Mouse (Mus musculus) heart, postnatal 0 days (tissue): ENCODE measurements around the gene Eif4a1. TPM values are rescaled to one million over a fixed set of nuclear protein-coding genes. Genes with fewer than 3 reads are reported as not detected.

Experiments
- ATAC-seq: fragments of 200-750 bp; cut with Nextera tagmentation; 2 replicates; pipeline ENCODE4 v1.8.0; 2017; ENCODE audit warnings: low read depth, moderate number of reproducible peaks, moderate library complexity; ENCODE audit not compliant: insufficient read depth
- DNase-seq: peaks from one replicate; pipeline ENCODE4 v3.0.0-alpha.2; 2016; ENCODE audit warnings: low spot score
- H3K27ac ChIP-seq: fragments of 300-500 bp; sonication (generic); 2 replicates; pipeline ENCODE4 v1.5.1; 2014; ENCODE audit warnings: low read depth, mild to moderate bottlenecking
- H3K27me3 ChIP-seq: fragments of 300-500 bp; sonication (generic); 2 replicates; pipeline ENCODE4 v1.6.1; 2014; ENCODE audit warnings: low read length, mixed read lengths; ENCODE audit not compliant: control insufficient read depth, insufficient read depth
- H3K36me3 ChIP-seq: fragments of 300-500 bp; sonication (generic); replicated peaks from 2 replicates; pipeline ENCODE4 v1.6.1; 2014; ENCODE audit warnings: low read length, mixed read lengths; ENCODE audit not compliant: control insufficient read depth, insufficient read depth
- H3K4me1 ChIP-seq: fragments of 300-500 bp; sonication (generic); 2 replicates; pipeline ENCODE4 v1.6.1; 2014; ENCODE audit warnings: antibody characterized with exemption; ENCODE audit not compliant: control insufficient read depth, insufficient read depth
- H3K4me2 ChIP-seq: fragments of 300-500 bp; sonication (generic); 2 replicates; pipeline ENCODE4 v1.6.1; 2014; ENCODE audit warnings: low read depth, mild to moderate bottlenecking, low read length, moderate library complexity
- H3K4me3 ChIP-seq: fragments of 300-500 bp; sonication (generic); 2 replicates; pipeline ENCODE4 v1.5.1; 2014; ENCODE audit warnings: low read depth, low read length
- H3K9ac ChIP-seq: fragments of 300-500 bp; sonication (generic); replicated peaks from 2 replicates; pipeline ENCODE4 v1.6.1; 2014; ENCODE audit warnings: low read depth, low read length, mixed read lengths
- H3K9me3 ChIP-seq: fragments of 300-500 bp; sonication (generic); replicated peaks from 2 replicates; pipeline ENCODE4 v1.6.1; 2016; ENCODE audit warnings: low read length; ENCODE audit not compliant: control insufficient read depth
- CTCF ChIP-seq: IDR thresholded peaks from 2 replicates; pipeline ENCODE4 v1.5.1; 2016; ENCODE audit warnings: antibody characterized with exemption, control low read depth, low read depth
- EP300 ChIP-seq: IDR thresholded peaks from 2 replicates; pipeline ENCODE4 v1.6.1; 2016; ENCODE audit warnings: antibody characterized with exemption, low read depth
- WGBS: fragments of 180-500 bp; shearing (Covaris S2); extraction: QIAGEN DNeasy Blood & Tissue Kit; methylation state at CpG from one replicate; pipeline ENCODE4 v1.1.7; 2014; 5-methylcytosine and 5-hydroxymethylcytosine counted together
- polyA plus RNA-seq: library from polyadenylated mRNA; unstranded; fragments of >200 nt; fragmentation: Nextera tagmentation; extraction: Ambion mirVana; gene quantifications from 2 replicates; pipeline ENCODE4 v1.2.1, GENCODE M21; 2015
- total RNA-seq: library from RNA; depleted of rRNA; stranded (reverse); fragments of >200 nt; gene quantifications from 2 replicates; pipeline ENCODE4 v1.2.3, GENCODE M21; 2014; ENCODE audit warnings: low replicate concordance

Gene Eif4a1
- total and polyA plus RNA-seq, 2 experiments from 2014 or later: 289 to 573 TPM

- Histone ChIP-seq H3K27me3 (no peaks in the 10 kb centered on the region), H3K9ac (no peak overlapping the region), H3K4me1 (0 out of 2 replicates have a peak, but pooled peaks cover 7% of the 10 kb centered on the region), H3K9me3 (no peaks in the 10 kb centered on the region), H3K4me2 (no peak overlapping the region), H3K4me3 (no peak overlapping the region), H3K27ac (no peak overlapping the region), H3K36me3 (peaks cover 52% of the 10 kb centered on the region)
- peak; percentile 55 for DNase-seq
- TF ChIP-seq EP300 (no peak), CTCF (peak; percentile 79)
- WGBS: 75% methylated on average over 10 of the region's 10 CpGs
- no peak for ATAC-seq
These were observed 15.4 kb downstream of the Eif4a1 start for GRCm38 (mm10) chr11:69656617-69657461.

- Histone ChIP-seq H3K27ac (no peak overlapping the region), H3K27me3 (no peaks in the 10 kb centered on the region), H3K9ac (no peak overlapping the region), H3K9me3 (no peaks in the 10 kb centered on the region), H3K36me3 (peaks cover 60% of the 10 kb centered on the region), H3K4me2 (no peak overlapping the region), H3K4me1 (no peaks in the 10 kb centered on the region), H3K4me3 (no peak overlapping the region)
- 66% methylated on average over 5 of the region's 5 CpGs for WGBS
- DNase-seq: no peak
- ATAC-seq: 0 out of 2 replicates have a peak, but pooled peaks have one; percentile 4
- no peak for TF ChIP-seq EP300
- no peak for TF ChIP-seq CTCF
These were observed 16.2 kb downstream of the Eif4a1 start for GRCm38 (mm10) chr11:69656065-69656455.

DNA sequence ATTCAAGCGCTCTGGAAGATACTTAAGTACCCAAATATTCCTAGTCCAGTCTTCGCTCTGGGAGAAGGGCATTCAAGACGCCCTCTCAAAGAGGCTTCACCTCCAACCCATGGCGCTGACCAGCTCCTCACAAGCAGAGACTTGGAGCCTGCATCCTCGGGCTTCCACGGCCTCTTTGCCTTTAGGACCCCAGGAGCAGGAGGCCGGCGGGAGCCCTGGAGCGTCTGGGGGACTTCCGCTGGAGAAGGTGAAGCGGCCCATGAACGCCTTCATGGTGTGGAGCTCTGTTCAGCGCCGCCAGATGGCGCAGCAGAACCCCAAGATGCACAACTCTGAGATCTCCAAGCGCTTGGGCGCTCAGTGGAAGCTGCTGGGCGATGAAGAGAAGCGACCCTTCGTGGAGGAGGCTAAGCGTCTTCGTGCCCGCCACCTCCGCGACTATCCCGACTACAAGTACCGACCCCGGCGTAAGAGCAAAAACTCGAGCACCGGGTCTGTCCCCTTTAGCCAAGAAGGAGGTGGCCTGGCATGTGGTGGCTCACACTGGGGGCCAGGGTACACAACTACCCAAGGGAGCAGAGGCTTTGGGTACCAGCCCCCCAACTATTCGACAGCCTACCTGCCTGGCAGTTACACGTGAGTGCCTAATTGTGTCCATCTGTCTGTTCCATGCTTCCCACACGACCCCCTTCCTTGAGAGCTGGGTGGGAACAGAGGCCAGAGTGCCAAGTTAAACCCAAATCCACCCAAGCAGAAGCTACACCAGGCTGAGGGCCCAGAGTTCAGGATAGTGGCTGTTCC is 16.8 kb downstream of the Eif4a1 start, which contains the start of gene Sox15:
Gene Sox15, plus strand, starts transcription at position 51 of the 801 bp plus-strand sequence.
- peak; percentile 76 for ATAC-seq
- H3K4me3 ChIP-seq: no peak within 1 kb of the TSS
- no peaks in the 10 kb centered on the region for H3K27me3 ChIP-seq
- H3K9ac ChIP-seq: no peak within 1 kb of the TSS
- H3K27ac ChIP-seq: 0 out of 2 replicates have a peak within 1 kb of the TSS, but pooled peaks have one; percentile 2
- DNase-seq: peak; percentile 71
- 25% methylated on average over 34 of the region's 34 CpGs for WGBS
- no peaks in the 10 kb centered on the region for H3K4me1 ChIP-seq
- peaks cover 66% of the 10 kb centered on the region for H3K36me3 ChIP-seq
- H3K4me2 ChIP-seq: no peak within 1 kb of the TSS; the same call in 1 of the 2 replicates
- no peaks in the 10 kb centered on the region for H3K9me3 ChIP-seq
- peak; percentile 73 for TF ChIP-seq CTCF
- no peak for TF ChIP-seq EP300

DNA sequence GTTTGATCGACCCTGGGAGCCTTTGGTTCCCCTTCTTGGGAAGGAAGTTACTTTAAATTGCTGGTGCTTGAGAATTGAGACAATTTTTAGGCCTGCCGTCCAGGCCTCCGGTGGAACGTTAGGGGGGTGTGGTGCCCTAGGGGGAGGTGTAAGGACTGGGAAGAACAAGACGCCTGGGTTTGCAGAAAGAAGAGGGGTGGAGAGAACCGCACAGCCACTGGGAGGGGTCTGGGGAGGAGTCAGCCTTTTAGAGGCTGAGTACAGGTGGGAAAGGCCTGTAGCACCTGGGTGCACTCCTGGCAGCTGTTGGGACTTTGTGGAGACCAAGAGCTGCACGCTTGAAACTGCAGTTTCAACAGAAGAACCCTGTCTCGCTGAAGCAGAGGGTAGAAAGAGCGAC is 17.5 kb downstream of the Eif4a1 start:
- ATAC-seq: no peak
- WGBS: 46% methylated on average over 9 of the region's 9 CpGs
- no peaks in the 10 kb centered on the region for H3K27me3 ChIP-seq
- no peak overlapping the region for H3K9ac ChIP-seq
- no peaks in the 10 kb centered on the region for H3K9me3 ChIP-seq
- no peak overlapping the region for H3K4me2 ChIP-seq
- no peaks in the 10 kb centered on the region for H3K4me1 ChIP-seq
- H3K36me3 ChIP-seq: peaks cover 73% of the 10 kb centered on the region
- 0 out of 2 replicates have a peak overlapping the region, but pooled peaks have one; percentile 2 for H3K27ac ChIP-seq
- no peak for DNase-seq
- no peak overlapping the region for H3K4me3 ChIP-seq
- no peak for TF ChIP-seq CTCF
- no peak for TF ChIP-seq EP300

DNA sequence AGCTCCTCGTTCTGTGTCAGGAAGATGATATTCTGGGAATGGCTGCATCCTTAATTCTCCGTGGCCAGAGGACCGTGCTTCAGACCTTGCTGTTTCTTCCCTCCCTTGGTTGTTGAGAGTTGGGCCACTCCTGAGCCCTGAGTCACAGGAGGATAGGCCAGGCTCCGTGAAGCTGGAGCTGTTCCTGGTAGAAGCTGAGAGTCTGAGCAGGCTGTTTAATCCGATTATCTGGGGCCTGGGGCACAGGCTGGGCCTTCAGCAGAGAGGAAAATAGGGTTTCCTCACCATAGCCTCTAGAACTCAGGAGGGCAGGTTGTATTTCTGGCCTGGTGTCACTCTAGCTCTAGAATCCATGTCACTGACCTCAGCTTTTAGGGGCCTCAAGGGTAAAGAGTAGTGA is 18.8 kb downstream of the Eif4a1 start:
- ATAC-seq (no peak), DNase-seq (no peak)
- no peak for TF ChIP-seq EP300
- no peak for TF ChIP-seq CTCF
- Histone ChIP-seq H3K4me1 (no peaks in the 10 kb centered on the region), H3K9ac (no peak overlapping the region), H3K36me3 (peaks cover 75% of the 10 kb centered on the region), H3K27me3 (no peaks in the 10 kb centered on the region), H3K27ac (no peak overlapping the region), H3K9me3 (no peaks in the 10 kb centered on the region), H3K4me2 (no peak overlapping the region), H3K4me3 (no peak overlapping the region)
- 53% methylated on average over 5 of the region's 5 CpGs for WGBS
